Mouse (Mus musculus) CD4-positive, CD25-positive, alpha-beta regulatory T cell, adult 2 months (primary cell): Measurements from ENCODE around the gene Nmnat1.
A peak's percentile ranks its signal among the peaks of the same experiment; 100 is the strongest.

ENCODE experiments used
- DNase-seq: peaks from one replicate; pipeline ENCODE4 v3.0.0-alpha.2; 2012; ENCODE audit warnings: low read depth, low spot score

The Nmnat1 gene

GRCm38 (mm10) chr4:149485053-149485824 is at the start of gene Nmnat1, which contains the start of gene Lzic:
Nmnat1 (minus strand) TSS chr4:149485202.
Lzic (plus strand) TSS chr4:149485229.
- peak; percentile 94 for DNase-seq

GRCm38 (mm10) chr4:149529691-149530090 is 44.7 kb upstream of the Nmnat1 start:
- no peak for DNase-seq

GRCm38 (mm10) chr4:149527621-149528354 is 42.8 kb upstream of the Nmnat1 start:
- no peak for DNase-seq

- no peak for DNase-seq
Observed at GRCm38 (mm10) chr4:149526330-149526729, 41.3 kb upstream of the Nmnat1 start.

GRCm38 (mm10) chr4:149525811-149526210 is 40.8 kb upstream of the Nmnat1 start:
- no peak for DNase-seq

- no peak for DNase-seq
Observed at GRCm38 (mm10) chr4:149525170-149525569, 40.2 kb upstream of the Nmnat1 start.

GRCm38 (mm10) chr4:149523961-149524360 is 39.0 kb upstream of the Nmnat1 start:
- DNase-seq, result no peak

- DNase-seq, result no peak
Observed at GRCm38 (mm10) chr4:149521258-149521657, 36.3 kb upstream of the Nmnat1 start.

- peak; percentile 8 for DNase-seq
Observed at GRCm38 (mm10) chr4:149518351-149519220, 33.6 kb upstream of the Nmnat1 start.

- peak; percentile 95 for DNase-seq
Observed at GRCm38 (mm10) chr4:149517868-149518340, 32.9 kb upstream of the Nmnat1 start, which contains the start of gene Ctnnbip1. Ctnnbip1 (plus strand) TSS chr4:149518236.

GRCm38 (mm10) chr4:149515706-149516105 is 30.7 kb upstream of the Nmnat1 start:
- peak; percentile 46 for DNase-seq

- DNase-seq, result no peak
Observed at GRCm38 (mm10) chr4:149512072-149512471, 27.1 kb upstream of the Nmnat1 start.

- DNase-seq, result no peak
Observed at GRCm38 (mm10) chr4:149511221-149511646, 26.2 kb upstream of the Nmnat1 start.

- no peak for DNase-seq
Observed at GRCm38 (mm10) chr4:149506904-149507303, 21.9 kb upstream of the Nmnat1 start.

- no peak for DNase-seq
Observed at GRCm38 (mm10) chr4:149505261-149505967, 20.4 kb upstream of the Nmnat1 start.

- DNase-seq, result no peak
Observed at GRCm38 (mm10) chr4:149504858-149505257, 19.9 kb upstream of the Nmnat1 start.

GRCm38 (mm10) chr4:149504363-149504762 is 19.4 kb upstream of the Nmnat1 start:
- no peak for DNase-seq

GRCm38 (mm10) chr4:149499790-149500189 is 14.8 kb upstream of the Nmnat1 start:
- no peak for DNase-seq

GRCm38 (mm10) chr4:149498901-149499300 is 13.9 kb upstream of the Nmnat1 start:
- no peak for DNase-seq

- DNase-seq, result no peak
Observed at GRCm38 (mm10) chr4:149496612-149497011, 11.6 kb upstream of the Nmnat1 start.

GRCm38 (mm10) chr4:149491151-149491550 is 6.1 kb upstream of the Nmnat1 start:
- peak; percentile 28 for DNase-seq
